ENCODE assay signal across 30 mouse cellular contexts in the genomic region with DNA sequence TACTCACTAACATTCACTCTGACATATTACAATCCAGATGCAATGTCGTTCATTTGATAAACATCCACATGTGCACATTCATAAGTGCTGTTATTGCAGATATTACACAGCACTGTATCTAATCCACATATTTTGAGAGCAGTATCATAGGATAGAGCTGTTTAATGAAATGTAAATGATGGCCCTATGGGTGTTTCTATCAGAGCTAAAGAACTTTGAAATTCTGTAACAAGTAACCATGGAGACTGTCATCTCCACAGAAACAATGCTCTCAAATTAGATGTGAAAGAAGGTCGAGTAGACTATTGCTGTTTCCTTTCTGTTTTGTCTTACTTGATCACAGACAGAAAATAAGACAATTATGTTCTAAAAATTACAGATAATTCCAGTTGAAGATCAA.
DNase-seq lines count a peak whose midpoint lies in the region; ATAC-seq lines count a peak whose summit lies in the region.
"Had no signal": no experiment of that assay in that cellular context is flagged by ENCODE, and none has a peak within 500 bp of the region (broad histone marks: within the 10 kb centered on the region; RNA-seq: fewer than 3 reads in every experiment).

No protein-coding gene starts in this region.

- no peaks in the 10 kb centered on the region for H3K36me3 ChIP-seq in forebrain, embryonic 14.5 days (ENCODE audit: control insufficient read depth, insufficient read depth, low read length)
- H3K36me3 ChIP-seq in forebrain, embryonic 12.5 days (replicated peaks) = no peaks in the 10 kb centered on the region
- no peaks in the 10 kb centered on the region for H3K36me3 ChIP-seq in hindbrain, embryonic 14.5 days (replicated peaks; ENCODE audit: control insufficient read depth, insufficient read depth)
- no peaks in the 10 kb centered on the region for H3K36me3 ChIP-seq in hindbrain, embryonic 16.5 days (ENCODE audit: control insufficient read depth, insufficient read depth, low read length)
- H3K36me3 ChIP-seq in midbrain, embryonic 14.5 days (ENCODE audit: control insufficient read depth, insufficient read depth, low read length) = no peaks in the 10 kb centered on the region
- no peaks in the 10 kb centered on the region for H3K36me3 ChIP-seq in midbrain, embryonic 10.5 days
- H3K36me3 ChIP-seq: embryonic facial prominence, embryonic 10.5 days; embryonic facial prominence, embryonic 13.5 days; G1E; heart, embryonic 12.5 days; heart, embryonic 15.5 days; hindbrain, embryonic 15.5 days had no signal

- no peak overlapping the region for H3K27ac ChIP-seq in forebrain, embryonic 14.5 days (ENCODE audit: low read depth, low read length)
- H3K27ac ChIP-seq in forebrain, embryonic 12.5 days = no peak overlapping the region
- H3K27ac ChIP-seq in hindbrain, embryonic 14.5 days = no peak overlapping the region
- H3K27ac ChIP-seq in hindbrain, embryonic 16.5 days (ENCODE audit: low read depth, low read length) = no peak overlapping the region
- H3K27ac ChIP-seq in midbrain, embryonic 14.5 days (replicated peaks; ENCODE audit: low read depth, low read length) = no peak overlapping the region
- no peak overlapping the region for H3K27ac ChIP-seq in midbrain, embryonic 10.5 days (replicated peaks)
- H3K27ac ChIP-seq: embryonic facial prominence, embryonic 10.5 days; embryonic facial prominence, embryonic 13.5 days; heart, embryonic 15.5 days; hindbrain, embryonic 15.5 days had no signal

- H3K27me3 ChIP-seq in forebrain, embryonic 14.5 days (replicated peaks; ENCODE audit: control insufficient read depth, insufficient read depth, low read length) = no peaks in the 10 kb centered on the region
- H3K27me3 ChIP-seq in forebrain, embryonic 12.5 days = no peaks in the 10 kb centered on the region
- no peaks in the 10 kb centered on the region for H3K27me3 ChIP-seq in hindbrain, embryonic 14.5 days (ENCODE audit: control insufficient read depth, insufficient read depth, low read length)
- H3K27me3 ChIP-seq in hindbrain, embryonic 16.5 days (replicated peaks; ENCODE audit: control insufficient read depth, insufficient read depth, low read length) = no peaks in the 10 kb centered on the region
- no peaks in the 10 kb centered on the region for H3K27me3 ChIP-seq in midbrain, embryonic 14.5 days (ENCODE audit: control insufficient read depth, insufficient read depth, low read length)
- H3K27me3 ChIP-seq in midbrain, embryonic 10.5 days (ENCODE audit: low read depth, poor library complexity, severe bottlenecking) = no peaks in the 10 kb centered on the region
- H3K27me3 ChIP-seq: CH12.LX; embryonic facial prominence, embryonic 13.5 days; heart, embryonic 12.5 days; heart, embryonic 15.5 days; hindbrain, embryonic 15.5 days; Patski had no signal

- H3K4me3 ChIP-seq in forebrain, embryonic 14.5 days (ENCODE audit: low read depth, low read length) = no peak overlapping the region
- no peak overlapping the region for H3K4me3 ChIP-seq in forebrain, embryonic 12.5 days (replicated peaks)
- no peak overlapping the region for H3K4me3 ChIP-seq in hindbrain, embryonic 14.5 days (replicated peaks; ENCODE audit: low read length)
- no peak overlapping the region for H3K4me3 ChIP-seq in hindbrain, embryonic 16.5 days (ENCODE audit: low read length)
- H3K4me3 ChIP-seq in midbrain, embryonic 14.5 days (replicated peaks; ENCODE audit: low read depth, low read length) = no peak overlapping the region
- H3K4me3 ChIP-seq in midbrain, embryonic 10.5 days = no peak overlapping the region
- H3K4me3 ChIP-seq: embryonic facial prominence, embryonic 10.5 days; embryonic facial prominence, embryonic 13.5 days; erythroblast, embryonic 14.5 days; heart, embryonic 12.5 days; heart, embryonic 15.5 days; hindbrain, embryonic 15.5 days had no signal

- no peak overlapping the region for H3K9ac ChIP-seq in forebrain, embryonic 14.5 days (ENCODE audit: low read length)
- H3K9ac ChIP-seq in forebrain, embryonic 12.5 days = no peak overlapping the region
- no peak overlapping the region for H3K9ac ChIP-seq in hindbrain, embryonic 14.5 days
- no peak overlapping the region for H3K9ac ChIP-seq in hindbrain, embryonic 16.5 days (ENCODE audit: low read depth, low read length)
- H3K9ac ChIP-seq in midbrain, embryonic 14.5 days (replicated peaks; ENCODE audit: low read length) = no peak overlapping the region
- H3K9ac ChIP-seq: embryonic facial prominence, embryonic 13.5 days; heart, embryonic 12.5 days; heart, embryonic 15.5 days; hindbrain, embryonic 15.5 days had no signal

- ATAC-seq in forebrain, embryonic 14.5 days = peak; percentile 48; the same call in 1 of the 2 replicates
- no peak for ATAC-seq in forebrain, embryonic 12.5 days (ENCODE audit: low FRiP score)
- 0 out of 2 replicates have a peak, but pooled peaks have one; percentile 11 for ATAC-seq in hindbrain, embryonic 14.5 days (ENCODE audit: low FRiP score)
- no peak for ATAC-seq in hindbrain, embryonic 16.5 days
- ATAC-seq in midbrain, embryonic 14.5 days (ENCODE audit: low FRiP score, low TSS enrichment) = no peak; the same call in 1 of the 2 replicates
- no peak for ATAC-seq in CD4-positive, CD25-positive, alpha-beta regulatory T cell, adult 4 months
- ATAC-seq: inflammation-experienced regulatory T-cells, adult 6 months; intestine, embryonic 16.5 days; Patski had no signal

- no peak overlapping the region for H3K4me2 ChIP-seq in forebrain, embryonic 14.5 days (ENCODE audit: low read length)
- H3K4me2 ChIP-seq in forebrain, embryonic 12.5 days = no peak overlapping the region
- no peak overlapping the region for H3K4me2 ChIP-seq in hindbrain, embryonic 14.5 days (replicated peaks)
- no peak overlapping the region for H3K4me2 ChIP-seq in hindbrain, embryonic 16.5 days (ENCODE audit: low read length)
- no peak overlapping the region for H3K4me2 ChIP-seq in midbrain, embryonic 14.5 days (ENCODE audit: low read length)
- H3K4me2 ChIP-seq: embryonic facial prominence, embryonic 13.5 days; heart, embryonic 12.5 days; heart, embryonic 15.5 days; hindbrain, embryonic 15.5 days had no signal

- DNase-seq in forebrain, embryonic 14.5 days (ENCODE audit: low spot score) = peak; percentile 41
- no peak for DNase-seq in hindbrain, embryonic 14.5 days (ENCODE audit: low spot score)
- peak; percentile 26 for DNase-seq in midbrain, embryonic 14.5 days
- DNase-seq in midbrain, embryonic 10.5 days (ENCODE audit: low spot score) = no peak
- DNase-seq in brain, adult 2 months (ENCODE audit: low read depth, low spot score) = peak; percentile 9
- DNase-seq: adrenal gland, postnatal 10 days; adrenal gland, postnatal 36 days; cerebellum, adult 11-12 months; cerebellum, adult 8-10 months; cerebellum, postnatal 10 days; cerebellum, postnatal 36 days; embryo, embryonic 11 days; gastrocnemius, postnatal 25 days; heart, adult 18-20 months; heart, postnatal 10 days; heart, postnatal 36 days had no signal

- H3K4me1 ChIP-seq in forebrain, embryonic 14.5 days (ENCODE audit: control insufficient read depth, insufficient read depth, low read length) = no peaks in the 10 kb centered on the region
- no peaks in the 10 kb centered on the region for H3K4me1 ChIP-seq in forebrain, embryonic 12.5 days
- no peaks in the 10 kb centered on the region for H3K4me1 ChIP-seq in hindbrain, embryonic 14.5 days (replicated peaks; ENCODE audit: control insufficient read depth, insufficient read depth, low read length)
- H3K4me1 ChIP-seq in hindbrain, embryonic 16.5 days (ENCODE audit: control insufficient read depth, insufficient read depth, low read depth, low read length) = no peaks in the 10 kb centered on the region
- H3K4me1 ChIP-seq in midbrain, embryonic 14.5 days (ENCODE audit: control insufficient read depth, insufficient read depth, low read length) = no peaks in the 10 kb centered on the region
- H3K4me1 ChIP-seq in midbrain, embryonic 10.5 days = no peaks in the 10 kb centered on the region
- H3K4me1 ChIP-seq: embryonic facial prominence, embryonic 10.5 days; embryonic facial prominence, embryonic 13.5 days; heart, embryonic 12.5 days; heart, embryonic 15.5 days; hindbrain, embryonic 15.5 days had no signal

- WGBS in forebrain, embryonic 14.5 days = 48% methylated on average over 2 of the region's 2 CpGs
- WGBS in forebrain, embryonic 12.5 days = 60% methylated on average over 2 of the region's 2 CpGs
- 51% methylated on average over 2 of the region's 2 CpGs for WGBS in hindbrain, embryonic 14.5 days
- 37% methylated on average over 2 of the region's 2 CpGs for WGBS in hindbrain, embryonic 16.5 days
- WGBS in midbrain, embryonic 14.5 days = 52% methylated on average over 2 of the region's 2 CpGs
- WGBS in midbrain, embryonic 10.5 days = 75% methylated on average over 2 of the region's 2 CpGs

- no peaks in the 10 kb centered on the region for H3K9me3 ChIP-seq in forebrain, embryonic 14.5 days (replicated peaks; ENCODE audit: control insufficient read depth, low read length)
- H3K9me3 ChIP-seq in forebrain, embryonic 12.5 days = no peaks in the 10 kb centered on the region
- no peaks in the 10 kb centered on the region for H3K9me3 ChIP-seq in hindbrain, embryonic 14.5 days (ENCODE audit: control insufficient read depth, low read length)
- no peaks in the 10 kb centered on the region for H3K9me3 ChIP-seq in hindbrain, embryonic 16.5 days (ENCODE audit: control insufficient read depth, low read length)
- H3K9me3 ChIP-seq in midbrain, embryonic 14.5 days (ENCODE audit: control insufficient read depth, low read length) = no peaks in the 10 kb centered on the region
- H3K9me3 ChIP-seq in midbrain, embryonic 10.5 days (replicated peaks) = no peaks in the 10 kb centered on the region
- H3K9me3 ChIP-seq: embryonic facial prominence, embryonic 10.5 days; embryonic facial prominence, embryonic 13.5 days; G1E; heart, embryonic 12.5 days; heart, embryonic 15.5 days; hindbrain, embryonic 15.5 days had no signal

Comparison
In these comparisons a context has a peak if more than half of its experiments do, and no peak if none do; other contexts are left out.
1. ATAC-seq: peak in forebrain, embryonic 14.5 days (single experiment) and hindbrain, embryonic 14.5 days (single experiment); none in forebrain, embryonic 12.5 days (single experiment), hindbrain, embryonic 16.5 days (single experiment), midbrain, embryonic 14.5 days (single experiment) and CD4-positive, CD25-positive, alpha-beta regulatory T cell, adult 4 months (single experiment).
2. DNase-seq: peak in forebrain, embryonic 14.5 days (single experiment), midbrain, embryonic 14.5 days (single experiment) and brain, adult 2 months (single experiment); none in hindbrain, embryonic 14.5 days (single experiment) and midbrain, embryonic 10.5 days (single experiment).